Mouse (Mus musculus): Measurements from ENCODE around the gene Gm973. TPM values are rescaled to one million over a fixed set of nuclear protein-coding genes. Genes with fewer than 3 reads are reported as not detected.

Gene Gm973
- polyA plus RNA-seq, 1 experiment from 2014 or later: 9.5 TPM

- peak; percentile 94 for ATAC-seq (ENCODE audit: low FRiP score)
- peak overlapping the region; percentile 95 for H3K4me2 ChIP-seq (replicated peaks; ENCODE audit: low read depth, low read length)
- H3K36me3 ChIP-seq (ENCODE audit: control insufficient read depth, insufficient read depth, low read length): no peaks in the 10 kb centered on the region
- no peaks in the 10 kb centered on the region for H3K27me3 ChIP-seq (ENCODE audit: control insufficient read depth, insufficient read depth, low read length)
- WGBS: under 1% methylated on average over 52 of the region's 57 CpGs
- peak; percentile 96 for DNase-seq (ENCODE audit: low spot score)
- no peaks in the 10 kb centered on the region for H3K9me3 ChIP-seq (ENCODE audit: control insufficient read depth, low read length)
- peak overlapping the region; percentile 93 for H3K9ac ChIP-seq (ENCODE audit: low read depth, low read length)
- H3K27ac ChIP-seq (ENCODE audit: low read depth, low read length): peak overlapping the region; percentile 86
- peaks cover 7% of the 10 kb centered on the region; the same call in 1 of the 2 replicates for H3K4me1 ChIP-seq (replicated peaks; ENCODE audit: control insufficient read depth, insufficient read depth, low read length)
- peak overlapping the region; percentile 83 for H3K4me3 ChIP-seq (ENCODE audit: low read depth, low read length)
Measured at GRCm38 (mm10) chr1:59481456-59482291, 34.4 kb upstream of the Gm973 start.

GRCm38 (mm10) chr1:59482331-59482695 lies 33.8 kb upstream of the Gm973 start, which contains the start of gene Fzd7:
TSS of gene Fzd7 (plus strand) at chr1:59482424.
- H3K27me3 ChIP-seq (ENCODE audit: control insufficient read depth, insufficient read depth, low read length): no peaks in the 10 kb centered on the region
- H3K27ac ChIP-seq (ENCODE audit: low read depth, low read length): peak within 1 kb of the TSS; percentile 86
- no peaks in the 10 kb centered on the region for H3K36me3 ChIP-seq (ENCODE audit: control insufficient read depth, insufficient read depth, low read length)
- WGBS: under 1% methylated on average over 35 of the region's 35 CpGs
- H3K4me2 ChIP-seq (replicated peaks; ENCODE audit: low read depth, low read length): peak within 1 kb of the TSS; percentile 95
- H3K9me3 ChIP-seq (ENCODE audit: control insufficient read depth, low read length): no peaks in the 10 kb centered on the region
- peak; percentile 48 for ATAC-seq (ENCODE audit: low FRiP score)
- peak within 1 kb of the TSS; percentile 83 for H3K4me3 ChIP-seq (ENCODE audit: low read depth, low read length)
- no peak for DNase-seq (ENCODE audit: low spot score)
- peak within 1 kb of the TSS; percentile 93 for H3K9ac ChIP-seq (ENCODE audit: low read depth, low read length)
- H3K4me1 ChIP-seq (replicated peaks; ENCODE audit: control insufficient read depth, insufficient read depth, low read length): peaks cover 7% of the 10 kb centered on the region; the same call in 1 of the 2 replicates

GRCm38 (mm10) chr1:59482696-59483520 lies 33.2 kb upstream of the Gm973 start:
- no peaks in the 10 kb centered on the region for H3K36me3 ChIP-seq (ENCODE audit: control insufficient read depth, insufficient read depth, low read length)
- peak overlapping the region; percentile 95 for H3K4me2 ChIP-seq (replicated peaks; ENCODE audit: low read depth, low read length)
- H3K9me3 ChIP-seq (ENCODE audit: control insufficient read depth, low read length): no peaks in the 10 kb centered on the region
- H3K27me3 ChIP-seq (ENCODE audit: control insufficient read depth, insufficient read depth, low read length): no peaks in the 10 kb centered on the region
- DNase-seq (ENCODE audit: low spot score) (peak; percentile 66), ATAC-seq (ENCODE audit: low FRiP score) (no peak)
- H3K4me1 ChIP-seq (replicated peaks; ENCODE audit: control insufficient read depth, insufficient read depth, low read length): peaks cover 11% of the 10 kb centered on the region; the same call in 1 of the 2 replicates
- H3K27ac ChIP-seq (ENCODE audit: low read depth, low read length): peak overlapping the region; percentile 86
- peak overlapping the region; percentile 83 for H3K4me3 ChIP-seq (ENCODE audit: low read depth, low read length)
- peak overlapping the region; percentile 93 for H3K9ac ChIP-seq (ENCODE audit: low read depth, low read length)
- under 1% methylated on average over 73 of the region's 88 CpGs for WGBS

- H3K4me2 ChIP-seq (replicated peaks; ENCODE audit: low read depth, low read length): peak overlapping the region; percentile 95
- H3K9me3 ChIP-seq (ENCODE audit: control insufficient read depth, low read length): no peaks in the 10 kb centered on the region
- ATAC-seq (ENCODE audit: low FRiP score): peak; percentile 56
- H3K27me3 ChIP-seq (ENCODE audit: control insufficient read depth, insufficient read depth, low read length): no peaks in the 10 kb centered on the region
- peak overlapping the region; percentile 93 for H3K9ac ChIP-seq (ENCODE audit: low read depth, low read length)
- peak overlapping the region; percentile 86 for H3K27ac ChIP-seq (ENCODE audit: low read depth, low read length)
- peak overlapping the region; percentile 83 for H3K4me3 ChIP-seq (ENCODE audit: low read depth, low read length)
- peaks cover 11% of the 10 kb centered on the region; the same call in 1 of the 2 replicates for H3K4me1 ChIP-seq (replicated peaks; ENCODE audit: control insufficient read depth, insufficient read depth, low read length)
- no peaks in the 10 kb centered on the region for H3K36me3 ChIP-seq (ENCODE audit: control insufficient read depth, insufficient read depth, low read length)
- WGBS: under 1% methylated on average over 46 of the region's 46 CpGs
- peak; percentile 88 for DNase-seq (ENCODE audit: low spot score)
Measured at GRCm38 (mm10) chr1:59483521-59484245, 32.4 kb upstream of the Gm973 start.

GRCm38 (mm10) chr1:59484314-59484713 lies 31.8 kb upstream of the Gm973 start:
- Histone ChIP-seq H3K4me2 (replicated peaks; ENCODE audit: low read depth, low read length) (peak overlapping the region; percentile 95), H3K9me3 (ENCODE audit: control insufficient read depth, low read length) (no peaks in the 10 kb centered on the region), H3K4me1 (replicated peaks; ENCODE audit: control insufficient read depth, insufficient read depth, low read length) (peaks cover 11% of the 10 kb centered on the region; the same call in 1 of the 2 replicates), H3K4me3 (ENCODE audit: low read depth, low read length) (peak overlapping the region; percentile 83), H3K9ac (ENCODE audit: low read depth, low read length) (peak overlapping the region; percentile 93), H3K27ac (ENCODE audit: low read depth, low read length) (peak overlapping the region; percentile 79), H3K36me3 (ENCODE audit: control insufficient read depth, insufficient read depth, low read length) (no peaks in the 10 kb centered on the region), H3K27me3 (ENCODE audit: control insufficient read depth, insufficient read depth, low read length) (no peaks in the 10 kb centered on the region)
- DNase-seq (ENCODE audit: low spot score) (peak; percentile 68), ATAC-seq (ENCODE audit: low FRiP score) (no peak)
- WGBS: 3% methylated on average over 21 of the region's 21 CpGs

GRCm38 (mm10) chr1:59484791-59485785 lies 31.0 kb upstream of the Gm973 start:
- ATAC-seq (ENCODE audit: low FRiP score): peak; percentile 27; the same call in 1 of the 2 replicates
- H3K4me2 ChIP-seq (replicated peaks; ENCODE audit: low read depth, low read length): peak overlapping the region; percentile 95
- peak overlapping the region; percentile 93 for H3K9ac ChIP-seq (ENCODE audit: low read depth, low read length)
- no peaks in the 10 kb centered on the region for H3K9me3 ChIP-seq (ENCODE audit: control insufficient read depth, low read length)
- WGBS: 2% methylated on average over 16 of the region's 16 CpGs
- no peaks in the 10 kb centered on the region for H3K36me3 ChIP-seq (ENCODE audit: control insufficient read depth, insufficient read depth, low read length)
- no peaks in the 10 kb centered on the region for H3K27me3 ChIP-seq (ENCODE audit: control insufficient read depth, insufficient read depth, low read length)
- peak; percentile 78 for DNase-seq (ENCODE audit: low spot score)
- peak overlapping the region; percentile 83 for H3K4me3 ChIP-seq (ENCODE audit: low read depth, low read length)
- peak overlapping the region; percentile 79 for H3K27ac ChIP-seq (ENCODE audit: low read depth, low read length)
- peaks cover 11% of the 10 kb centered on the region; the same call in 1 of the 2 replicates for H3K4me1 ChIP-seq (replicated peaks; ENCODE audit: control insufficient read depth, insufficient read depth, low read length)

- peak overlapping the region; percentile 79 for H3K27ac ChIP-seq (ENCODE audit: low read depth, low read length)
- H3K4me3 ChIP-seq (ENCODE audit: low read depth, low read length): peak overlapping the region; percentile 83
- H3K4me2 ChIP-seq (replicated peaks; ENCODE audit: low read depth, low read length): peak overlapping the region; percentile 95
- ATAC-seq (ENCODE audit: low FRiP score): no peak
- DNase-seq (ENCODE audit: low spot score): peak; percentile 39
- WGBS: 36% methylated on average over 4 of the region's 4 CpGs
- no peaks in the 10 kb centered on the region for H3K9me3 ChIP-seq (ENCODE audit: control insufficient read depth, low read length)
- H3K36me3 ChIP-seq (ENCODE audit: control insufficient read depth, insufficient read depth, low read length): no peaks in the 10 kb centered on the region
- H3K27me3 ChIP-seq (ENCODE audit: control insufficient read depth, insufficient read depth, low read length): no peaks in the 10 kb centered on the region
- H3K4me1 ChIP-seq (replicated peaks; ENCODE audit: control insufficient read depth, insufficient read depth, low read length): peaks cover 11% of the 10 kb centered on the region; the same call in 1 of the 2 replicates
- H3K9ac ChIP-seq (ENCODE audit: low read depth, low read length): peak overlapping the region; percentile 93
Measured at GRCm38 (mm10) chr1:59485803-59486202, 30.3 kb upstream of the Gm973 start.

Data from hindbrain, embryonic 11.5 days (tissue).